9 mouse cellular contexts compared by ENCODE assay signal in the genomic region with DNA sequence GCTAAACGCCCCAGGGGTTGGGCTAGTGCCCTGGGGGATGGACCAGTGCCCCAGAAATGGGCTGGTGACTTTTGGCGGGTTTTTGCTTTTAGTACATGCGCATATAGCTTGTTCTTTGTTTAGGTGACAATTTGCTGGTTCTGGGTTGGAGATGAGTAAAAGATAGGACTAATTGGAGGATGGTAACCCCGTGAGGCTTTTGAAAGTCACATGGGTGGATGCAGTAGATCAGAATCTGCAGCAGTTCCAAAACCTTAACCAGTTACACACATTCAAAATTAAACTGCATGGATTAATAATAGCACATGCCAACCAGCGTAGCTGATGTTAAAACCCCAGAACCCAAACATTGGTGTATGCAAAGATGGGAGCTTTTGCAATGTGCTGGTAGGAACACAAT. TPM values are rescaled to one million over a fixed set of nuclear protein-coding genes. Genes with fewer than 3 reads are reported as not detected.
DNase-seq lines count a peak whose midpoint lies in the region; ATAC-seq lines count a peak whose summit lies in the region.
"Had no signal": no experiment of that assay in that cellular context is flagged by ENCODE, and none has a peak within 500 bp of the region (broad histone marks: within the 10 kb centered on the region; RNA-seq: fewer than 3 reads in every experiment).

No protein-coding gene starts in this region.

- H3K36me3 ChIP-seq in kidney, embryonic 16.5 days (ENCODE audit: insufficient read depth, low read length), result no peaks in the 10 kb centered on the region
- no peaks in the 10 kb centered on the region for H3K36me3 ChIP-seq in embryonic facial prominence, embryonic 14.5 days (ENCODE audit: control insufficient read depth, insufficient read depth, low read length)
- no peaks in the 10 kb centered on the region for H3K36me3 ChIP-seq in hindbrain, embryonic 15.5 days
- H3K36me3 ChIP-seq: liver, embryonic 15.5 days had no signal

- peak overlapping the region; percentile 14; the same call in 1 of the 2 replicates for H3K4me2 ChIP-seq in kidney, embryonic 16.5 days (replicated peaks; ENCODE audit: low read depth, low read length)
- peak overlapping the region; percentile 45; the same call in 1 of the 2 replicates for H3K4me2 ChIP-seq in embryonic facial prominence, embryonic 14.5 days (ENCODE audit: low read depth, low read length)
- peak overlapping the region; percentile 50 for H3K4me2 ChIP-seq in hindbrain, embryonic 15.5 days

- no peaks in the 10 kb centered on the region for H3K27me3 ChIP-seq in kidney, embryonic 16.5 days (ENCODE audit: insufficient read depth, low read length)
- no peaks in the 10 kb centered on the region for H3K27me3 ChIP-seq in embryonic facial prominence, embryonic 14.5 days (replicated peaks; ENCODE audit: control insufficient read depth, insufficient read depth, low read length)
- H3K27me3 ChIP-seq in hindbrain, embryonic 15.5 days, result no peaks in the 10 kb centered on the region
- H3K27me3 ChIP-seq: liver, embryonic 15.5 days had no signal

- H3K4me3 ChIP-seq in kidney, embryonic 16.5 days (ENCODE audit: low read length), result peak overlapping the region; percentile 4; the same call in 1 of the 2 replicates
- no peak overlapping the region for H3K4me3 ChIP-seq in embryonic facial prominence, embryonic 14.5 days (ENCODE audit: low read depth, low read length)
- peak overlapping the region; percentile 25; the same call in 1 of the 2 replicates for H3K4me3 ChIP-seq in hindbrain, embryonic 15.5 days
- H3K4me3 ChIP-seq: myocyte had no signal

- no peak for DNase-seq in kidney, adult 8-10 months
- DNase-seq in embryonic facial prominence, embryonic 14.5 days (ENCODE audit: low spot score), result no peak
- peak; percentile 22 for DNase-seq in naive thymus-derived CD4-positive, alpha-beta T cell, adult 2 months (ENCODE audit: low read depth)
- DNase-seq in left cerebral cortex, adult 9 months (ENCODE audit: low spot score in 2 of 2), result no peak
- no peak for DNase-seq in frontal cortex, postnatal 10 days (ENCODE audit: low spot score in 2 of 2)

- WGBS in kidney, embryonic 16.5 days, result 50% methylated on average over 5 of the region's 5 CpGs
- WGBS in embryonic facial prominence, embryonic 14.5 days, result 37% methylated on average over 5 of the region's 5 CpGs
- 49% methylated on average over 5 of the region's 5 CpGs for WGBS in hindbrain, embryonic 15.5 days

- no peak for ATAC-seq in kidney, embryonic 16.5 days (ENCODE audit: low FRiP score, low TSS enrichment)
- no peak for ATAC-seq in embryonic facial prominence, embryonic 14.5 days (ENCODE audit: low read depth)
- no peak; the same call in 1 of the 2 replicates for ATAC-seq in hindbrain, embryonic 15.5 days (ENCODE audit: low FRiP score, low read depth)

- no peak overlapping the region for H3K9ac ChIP-seq in kidney, embryonic 16.5 days (replicated peaks; ENCODE audit: low read length)
- H3K9ac ChIP-seq in embryonic facial prominence, embryonic 14.5 days (ENCODE audit: low read depth, low read length), result no peak overlapping the region
- no peak overlapping the region for H3K9ac ChIP-seq in hindbrain, embryonic 15.5 days
- H3K9ac ChIP-seq: liver, embryonic 15.5 days had no signal

- no peak overlapping the region for H3K27ac ChIP-seq in kidney, embryonic 16.5 days (ENCODE audit: low read length)
- no peak overlapping the region for H3K27ac ChIP-seq in embryonic facial prominence, embryonic 14.5 days (replicated peaks; ENCODE audit: low read depth, low read length)
- no peak overlapping the region for H3K27ac ChIP-seq in hindbrain, embryonic 15.5 days (replicated peaks)
- H3K27ac ChIP-seq: liver, embryonic 15.5 days had no signal

- 0 out of 2 replicates have a peak, but pooled peaks cover 2% of the 10 kb centered on the region for H3K9me3 ChIP-seq in kidney, embryonic 16.5 days (ENCODE audit: low read length)
- H3K9me3 ChIP-seq in embryonic facial prominence, embryonic 14.5 days (ENCODE audit: control insufficient read depth, low read length), result no peaks in the 10 kb centered on the region
- no peaks in the 10 kb centered on the region for H3K9me3 ChIP-seq in hindbrain, embryonic 15.5 days
- H3K9me3 ChIP-seq: liver, embryonic 15.5 days had no signal

- no peaks in the 10 kb centered on the region for H3K4me1 ChIP-seq in kidney, embryonic 16.5 days (ENCODE audit: insufficient read depth, low read length)
- no peaks in the 10 kb centered on the region for H3K4me1 ChIP-seq in embryonic facial prominence, embryonic 14.5 days (ENCODE audit: control insufficient read depth, insufficient read depth, low read length)
- no peaks in the 10 kb centered on the region for H3K4me1 ChIP-seq in hindbrain, embryonic 15.5 days (replicated peaks)
- H3K4me1 ChIP-seq: liver, embryonic 15.5 days had no signal

RNA-seq across cellular contexts. Expression of a gene that starts 57.9 kb away (rescaled TPM):
- 10.8 and 12.1 TPM in 2 replicates for polyA plus RNA-seq in kidney, embryonic 16.5 days (2015; fragmentation: Nextera tagmentation; extraction: Ambion mirVana)
- 4.3 and 4.4 TPM in 2 replicates for polyA plus RNA-seq in embryonic facial prominence, embryonic 14.5 days (2014; fragmentation: Nextera tagmentation; extraction: Ambion mirVana)
- 1.4 and 1.5 TPM in 2 replicates for polyA plus RNA-seq in hindbrain, embryonic 15.5 days (2015; fragmentation: Nextera tagmentation; extraction: Ambion mirVana)
